Mouse (Mus musculus): ENCODE measurements at regions not wholly inside any gene's neighbourhood (a gene's known extent, or its start where the extent isn't known, plus 50 kb on each side); places are given as distances from the start of the nearest gene placed in this dataset.

GRCm38 (mm10) chr3:104565423-104566230, 53.9 kb upstream of the Lrig2 start:
- TF ChIP-seq CTCF (IDR thresholded peaks at IDR 0.05; ENCODE audit: control insufficient read depth, insufficient read depth, insufficient replicate concordance, low read depth, low read length) (no peak), POLR2A (IDR thresholded peaks at IDR 0.05; ENCODE audit: control insufficient read depth, low read depth, low read length) (no peak)

Data from testis, adult 2 months (tissue).